25 mouse cellular contexts compared by ENCODE assay signal in the genomic region with DNA sequence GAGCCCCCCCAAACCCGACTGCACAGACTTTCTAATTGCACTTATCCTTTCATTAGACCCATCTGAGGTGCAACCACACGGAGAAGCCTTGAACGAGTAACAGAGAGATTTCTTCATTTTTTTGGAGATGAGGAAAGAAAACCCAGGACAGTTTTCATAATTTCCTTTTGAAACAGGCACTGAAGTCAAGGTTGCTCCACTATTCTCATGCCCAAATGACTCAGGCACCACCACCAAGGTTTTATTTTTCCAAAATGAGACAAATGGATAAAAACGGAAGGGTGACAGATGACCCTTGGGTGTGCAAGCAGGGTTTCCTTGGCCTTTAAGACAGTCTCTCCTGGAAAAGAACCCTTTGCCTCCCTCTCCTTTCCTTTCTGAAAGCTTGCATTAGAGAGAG. TPM values are rescaled to one million over a fixed set of nuclear protein-coding genes. Genes with fewer than 3 reads are reported as not detected.
DNase-seq lines count a peak whose midpoint lies in the region; ATAC-seq and TF ChIP-seq lines count a peak whose summit lies in the region.
"Had no signal": no experiment of that assay in that cellular context is flagged by ENCODE, and none has a peak within 500 bp of the region (broad histone marks: within the 10 kb centered on the region; RNA-seq: fewer than 3 reads in every experiment).

No protein-coding gene starts in this region.

- no peak overlapping the region for H3K9ac ChIP-seq in liver, postnatal 0 days (replicated peaks)
- no peak overlapping the region for H3K9ac ChIP-seq in liver, embryonic 12.5 days
- H3K9ac ChIP-seq in forebrain, embryonic 14.5 days (ENCODE audit: low read length): no peak overlapping the region
- H3K9ac ChIP-seq: embryonic facial prominence, embryonic 12.5 days; embryonic facial prominence, embryonic 15.5 days; hindbrain, embryonic 12.5 days; hindbrain, embryonic 15.5 days had no signal

- no peak for TF ChIP-seq EP300 in liver, postnatal 0 days (IDR thresholded peaks at IDR 0.05; ENCODE audit: low read depth)

- 0 out of 2 replicates have a peak overlapping the region, but pooled peaks have one; percentile 4 for H3K27ac ChIP-seq in liver, postnatal 0 days (ENCODE audit: low read depth)
- no peak overlapping the region for H3K27ac ChIP-seq in liver, embryonic 12.5 days
- no peak overlapping the region for H3K27ac ChIP-seq in forebrain, embryonic 14.5 days (ENCODE audit: low read depth, low read length)
- H3K27ac ChIP-seq: embryonic facial prominence, embryonic 12.5 days; embryonic facial prominence, embryonic 15.5 days; hindbrain, embryonic 12.5 days; hindbrain, embryonic 15.5 days had no signal

- no peak for ATAC-seq in liver, postnatal 0 days
- ATAC-seq in liver, embryonic 12.5 days: no peak
- peak; percentile 62 for ATAC-seq in granulocyte monocyte progenitor cell, adult 5-6 weeks (replicated peaks; ENCODE audit: poor library complexity, severe bottlenecking)
- no peak for ATAC-seq in forebrain, embryonic 14.5 days
- ATAC-seq: forebrain, embryonic 16.5 days; intestine, postnatal 0 days; Patski had no signal

- 55% methylated on average over 4 of the region's 4 CpGs for WGBS in liver, postnatal 0 days (ENCODE audit: insufficient replicate concordance)
- WGBS in liver, embryonic 12.5 days (ENCODE audit: insufficient replicate concordance): 56% methylated on average over 4 of the region's 4 CpGs
- WGBS in forebrain, embryonic 14.5 days: 79% methylated on average over 4 of the region's 4 CpGs

- H3K36me3 ChIP-seq in liver, postnatal 0 days (replicated peaks; ENCODE audit: insufficient read depth, low read length): no peaks in the 10 kb centered on the region
- no peaks in the 10 kb centered on the region for H3K36me3 ChIP-seq in liver, embryonic 12.5 days
- no peaks in the 10 kb centered on the region for H3K36me3 ChIP-seq in forebrain, embryonic 14.5 days (ENCODE audit: control insufficient read depth, insufficient read depth, low read length)
- H3K36me3 ChIP-seq: embryonic facial prominence, embryonic 12.5 days; embryonic facial prominence, embryonic 15.5 days; G1E; hindbrain, embryonic 12.5 days; hindbrain, embryonic 15.5 days had no signal

- peak; percentile 61 to 89 for DNase-seq in adrenal gland, adult (ENCODE audit: inconsistent age in 2 of 2, low spot score in 1 of 2)
- DNase-seq in adrenal gland, adult 18-20 months (ENCODE audit: low spot score in 2 of 2): no peak
- DNase-seq in liver, postnatal 0 days: no peak
- no peak for DNase-seq in forebrain, embryonic 14.5 days (ENCODE audit: low spot score)
- DNase-seq in spleen, adult 12 weeks (ENCODE audit: low spot score): no peak
- no peak for DNase-seq in urinary bladder, postnatal 4 days (ENCODE audit: low spot score in 2 of 2)
- DNase-seq: B cell, adult 2 months; cerebellum, adult 18-20 months; cerebellum, adult 9-10 months; cerebellum, postnatal 14 days; gastrocnemius, postnatal 10 days; gastrocnemius, postnatal 36 days; heart, adult 11 months had no signal

- no peaks in the 10 kb centered on the region for H3K9me3 ChIP-seq in liver, postnatal 0 days (ENCODE audit: low read length)
- no peaks in the 10 kb centered on the region for H3K9me3 ChIP-seq in liver, embryonic 12.5 days (replicated peaks)
- H3K9me3 ChIP-seq in forebrain, embryonic 14.5 days (replicated peaks; ENCODE audit: control insufficient read depth, low read length): no peaks in the 10 kb centered on the region
- H3K9me3 ChIP-seq: embryonic facial prominence, embryonic 12.5 days; embryonic facial prominence, embryonic 15.5 days; G1E; hindbrain, embryonic 12.5 days; hindbrain, embryonic 15.5 days had no signal

- H3K4me3 ChIP-seq in liver, postnatal 0 days (ENCODE audit: low read depth, low read length): no peak overlapping the region
- no peak overlapping the region for H3K4me3 ChIP-seq in liver, embryonic 12.5 days
- H3K4me3 ChIP-seq in forebrain, embryonic 14.5 days (ENCODE audit: low read depth, low read length): no peak overlapping the region
- H3K4me3 ChIP-seq: embryonic facial prominence, embryonic 12.5 days; embryonic facial prominence, embryonic 15.5 days; hindbrain, embryonic 12.5 days; hindbrain, embryonic 15.5 days had no signal

- H3K4me2 ChIP-seq in liver, postnatal 0 days (ENCODE audit: low read depth, low read length): no peak overlapping the region
- H3K4me2 ChIP-seq in liver, embryonic 12.5 days: no peak overlapping the region
- H3K4me2 ChIP-seq in forebrain, embryonic 14.5 days (ENCODE audit: low read length): no peak overlapping the region
- H3K4me2 ChIP-seq: embryonic facial prominence, embryonic 12.5 days; embryonic facial prominence, embryonic 15.5 days; heart, embryonic 11.5 days; hindbrain, embryonic 12.5 days; hindbrain, embryonic 15.5 days had no signal

- no peak for TF ChIP-seq CTCF in liver, postnatal 0 days (IDR thresholded peaks at IDR 0.05; ENCODE audit: low read depth)

- H3K4me1 ChIP-seq in liver, postnatal 0 days (ENCODE audit: insufficient read depth): peaks cover 2% of the 10 kb centered on the region; the same call in 1 of the 2 replicates
- no peaks in the 10 kb centered on the region for H3K4me1 ChIP-seq in liver, embryonic 12.5 days
- H3K4me1 ChIP-seq in forebrain, embryonic 14.5 days (ENCODE audit: control insufficient read depth, insufficient read depth, low read length): no peaks in the 10 kb centered on the region
- H3K4me1 ChIP-seq: embryonic facial prominence, embryonic 12.5 days; hindbrain, embryonic 12.5 days; hindbrain, embryonic 15.5 days had no signal

- no peaks in the 10 kb centered on the region for H3K27me3 ChIP-seq in liver, postnatal 0 days (ENCODE audit: insufficient read depth, low read length)
- H3K27me3 ChIP-seq in liver, embryonic 12.5 days (replicated peaks): peaks cover 7% of the 10 kb centered on the region; the same call in 1 of the 2 replicates
- H3K27me3 ChIP-seq in forebrain, embryonic 14.5 days (replicated peaks; ENCODE audit: control insufficient read depth, insufficient read depth, low read length): no peaks in the 10 kb centered on the region
- H3K27me3 ChIP-seq: embryonic facial prominence, embryonic 12.5 days; embryonic facial prominence, embryonic 15.5 days; hindbrain, embryonic 12.5 days; hindbrain, embryonic 15.5 days; Patski had no signal

RNA-seq across cellular contexts. Expression of a gene that starts 54.8 kb away (rescaled TPM):
- total RNA-seq in adrenal gland, adult 18-20 months (2021): 1 to 10 TPM; 2.2 to 5.7 TPM
- 1.1 and 1.7 TPM in 2 replicates for polyA plus RNA-seq in liver, postnatal 0 days (2015; fragmentation: Nextera tagmentation; extraction: Ambion mirVana)
- 1.0 and 1.3 TPM in 2 replicates for polyA plus RNA-seq in liver, embryonic 12.5 days (2016; fragmentation: Nextera tagmentation; extraction: Ambion mirVana)
- 0.34 TPM in 1 of 2 replicates, not detected in the other for total RNA-seq in granulocyte monocyte progenitor cell, adult 5-6 weeks (2014; fragmentation: Nextera tagmentation)
- total RNA-seq in granulocyte monocyte progenitor cell, adult 5-6 weeks (2017): not detected in 2 replicates
- polyA plus RNA-seq in forebrain, embryonic 14.5 days (2014; fragmentation: Nextera tagmentation; extraction: Ambion mirVana): 2.4 and 3.1 TPM in 2 replicates
- total RNA-seq: hematopoietic stem cell, adult 5-6 weeks had no signal

Comparison
In these comparisons a context has a peak if more than half of its experiments do, and no peak if none do; other contexts are left out.
1. DNase-seq: peak in adrenal gland, adult (2 of 2); none in adrenal gland, adult 18-20 months (0 of 2), liver, postnatal 0 days (single experiment), forebrain, embryonic 14.5 days (single experiment), spleen, adult 12 weeks (single experiment) and urinary bladder, postnatal 4 days (0 of 2).